Mouse (Mus musculus) hindbrain, embryonic 10.5 days (tissue): ENCODE data around the gene Rbl2. TPM values are rescaled to one million over a fixed set of nuclear protein-coding genes. Genes with fewer than 3 reads are reported as not detected.

Source experiments
- DNase-seq: peaks from one replicate; pipeline ENCODE4 v3.0.0-alpha.2; 2017; ENCODE audit warnings: low spot score
- H3K27ac ChIP-seq: fragments of 300-500 bp; sonication (generic); 2 replicates; pipeline ENCODE4 v1.5.1; 2016; ENCODE audit warnings: mild to moderate bottlenecking, moderate library complexity
- H3K27me3 ChIP-seq: fragments of 300-500 bp; sonication (generic); 2 replicates; pipeline ENCODE4 v1.6.1; 2016; ENCODE audit warnings: mild to moderate bottlenecking; ENCODE audit not compliant: poor library complexity, insufficient read depth, severe bottlenecking
- H3K36me3 ChIP-seq: fragments of 300-500 bp; sonication (generic); 2 replicates; pipeline ENCODE4 v1.6.1; 2016; ENCODE audit warnings: mild to moderate bottlenecking, moderate library complexity
- H3K4me1 ChIP-seq: fragments of 300-500 bp; sonication (generic); replicated peaks from 2 replicates; pipeline ENCODE4 v1.6.1; 2016; ENCODE audit warnings: mild to moderate bottlenecking
- H3K4me3 ChIP-seq: fragments of 300-500 bp; sonication (generic); 2 replicates; pipeline ENCODE4 v1.5.1; 2016; ENCODE audit warnings: mild to moderate bottlenecking, moderate library complexity
- H3K9me3 ChIP-seq: fragments of 300-500 bp; sonication (generic); 2 replicates; pipeline ENCODE4 v1.6.1; 2016; ENCODE audit warnings: mild to moderate bottlenecking, moderate library complexity
- WGBS: fragments of 180-500 bp; shearing (Covaris S2); methylation state at CpG from one replicate; pipeline ENCODE4 v1.1.7; 2016; 5-methylcytosine and 5-hydroxymethylcytosine counted together
- polyA plus RNA-seq: library from polyadenylated mRNA; unstranded; fragments of >200 nt; fragmentation: Nextera tagmentation; extraction: Ambion mirVana; gene quantifications from 2 replicates; pipeline ENCODE4 v1.2.1, GENCODE M21; 2016

The Rbl2 gene
- polyA plus RNA-seq, 1 experiment from 2014 or later: 11.1 TPM

DNA sequence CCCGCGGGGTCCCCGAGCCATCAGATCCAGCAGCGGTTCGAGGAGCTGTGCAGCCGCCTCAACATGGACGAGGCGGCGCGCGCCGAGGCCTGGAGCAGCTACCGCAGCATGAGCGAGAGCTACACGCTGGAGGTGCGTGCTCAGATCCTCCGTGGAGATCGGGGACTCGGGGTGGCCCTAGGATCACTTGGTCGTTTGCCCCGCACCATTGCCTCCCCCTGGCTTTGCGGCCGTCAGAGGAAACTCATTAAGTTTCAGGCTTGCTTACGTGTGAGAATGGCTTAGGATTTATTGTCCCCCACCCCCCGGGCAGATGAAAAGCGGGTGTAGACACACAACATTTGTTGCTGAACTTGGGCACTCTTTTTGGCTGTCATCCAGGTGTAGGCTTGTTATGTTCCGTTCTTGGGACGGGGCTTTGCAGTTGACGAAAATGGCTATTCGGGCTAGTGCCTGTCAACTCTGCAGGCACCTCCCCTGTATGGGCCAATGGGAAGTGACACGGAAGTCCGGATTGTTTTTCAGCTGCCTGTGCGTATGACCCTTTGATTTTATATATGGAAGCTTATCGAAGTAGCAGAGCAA is 510 bp downstream of the Rbl2 start:
- no peaks in the 10 kb centered on the region for H3K9me3 ChIP-seq
- WGBS: under 1% methylated on average over 34 of the region's 34 CpGs
- peaks cover 20% of the 10 kb centered on the region for H3K4me1 ChIP-seq
- peak; percentile 57 for DNase-seq
- no peaks in the 10 kb centered on the region for H3K27me3 ChIP-seq
- H3K4me3 ChIP-seq: peak overlapping the region; percentile 89
- H3K36me3 ChIP-seq: no peaks in the 10 kb centered on the region
- H3K27ac ChIP-seq: peak overlapping the region; percentile 89

DNA sequence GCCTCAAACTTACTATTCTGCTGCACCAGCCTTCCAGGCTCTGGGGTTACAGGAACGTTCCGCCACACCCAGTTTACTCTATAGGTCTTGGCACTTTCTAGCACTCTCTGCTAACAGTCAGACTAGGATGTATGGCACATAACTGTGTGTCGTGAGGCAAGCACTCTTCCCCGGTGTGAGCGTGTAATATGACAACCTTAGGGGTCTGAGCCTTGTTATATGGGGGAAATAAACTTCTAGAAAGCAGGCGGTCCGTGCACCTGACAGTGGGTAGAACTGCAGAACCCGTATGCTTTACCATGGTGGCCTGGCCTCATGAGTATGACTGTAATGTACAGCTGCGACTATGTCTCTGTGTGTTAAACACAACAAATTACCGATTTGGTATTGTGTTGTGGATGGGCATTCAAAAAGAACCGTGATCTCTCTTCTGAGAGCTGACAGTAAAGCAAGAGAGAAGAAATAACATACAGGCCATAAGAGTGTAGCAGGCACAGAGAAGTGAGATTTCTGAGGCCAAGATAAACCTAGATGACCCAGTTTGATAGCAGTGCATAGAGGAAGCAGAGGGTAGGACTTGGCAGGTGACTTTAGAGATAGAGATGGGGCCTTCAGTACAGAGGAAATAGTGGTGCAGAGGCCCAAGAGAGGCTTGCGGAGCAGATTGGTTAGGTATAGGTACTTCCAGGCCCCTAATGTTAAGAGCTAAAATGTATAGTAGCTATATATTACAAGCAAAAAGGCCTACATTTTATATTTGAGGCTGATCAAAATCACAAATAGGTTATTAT is 7.4 kb downstream of the Rbl2 start:
- no peak overlapping the region for H3K27ac ChIP-seq
- no peaks in the 10 kb centered on the region for H3K27me3 ChIP-seq
- H3K4me1 ChIP-seq: no peaks in the 10 kb centered on the region
- WGBS: 94% methylated on average over 12 of the region's 12 CpGs
- H3K36me3 ChIP-seq: peaks cover 32% of the 10 kb centered on the region
- H3K9me3 ChIP-seq: no peaks in the 10 kb centered on the region
- no peak overlapping the region for H3K4me3 ChIP-seq
- DNase-seq: no peak

DNA sequence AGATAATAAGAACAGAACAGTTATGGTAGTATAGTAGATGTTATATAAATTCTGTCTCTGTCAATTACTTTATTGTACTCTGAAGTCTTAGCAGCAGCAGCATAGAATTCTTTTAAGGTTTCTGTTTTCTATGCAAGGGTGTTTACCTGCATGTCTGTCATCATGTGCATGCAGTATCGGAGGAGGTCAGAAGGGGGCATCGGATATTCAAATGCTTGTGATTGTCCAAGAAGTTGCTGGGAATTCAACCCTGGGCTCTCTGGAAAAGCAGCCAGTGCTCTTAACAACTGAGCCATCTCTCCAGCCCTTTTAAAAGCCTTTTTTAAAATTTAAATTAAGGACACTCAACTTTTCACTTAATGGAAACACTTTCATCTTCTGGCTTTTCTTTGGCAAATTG is 9.8 kb downstream of the Rbl2 start:
- Histone ChIP-seq H3K27me3 (no peaks in the 10 kb centered on the region), H3K4me3 (no peak overlapping the region), H3K4me1 (no peaks in the 10 kb centered on the region), H3K27ac (no peak overlapping the region), H3K9me3 (no peaks in the 10 kb centered on the region), H3K36me3 (peaks cover 41% of the 10 kb centered on the region)
- WGBS: 93% methylated on average over 2 of the region's 2 CpGs
- DNase-seq: no peak

DNA sequence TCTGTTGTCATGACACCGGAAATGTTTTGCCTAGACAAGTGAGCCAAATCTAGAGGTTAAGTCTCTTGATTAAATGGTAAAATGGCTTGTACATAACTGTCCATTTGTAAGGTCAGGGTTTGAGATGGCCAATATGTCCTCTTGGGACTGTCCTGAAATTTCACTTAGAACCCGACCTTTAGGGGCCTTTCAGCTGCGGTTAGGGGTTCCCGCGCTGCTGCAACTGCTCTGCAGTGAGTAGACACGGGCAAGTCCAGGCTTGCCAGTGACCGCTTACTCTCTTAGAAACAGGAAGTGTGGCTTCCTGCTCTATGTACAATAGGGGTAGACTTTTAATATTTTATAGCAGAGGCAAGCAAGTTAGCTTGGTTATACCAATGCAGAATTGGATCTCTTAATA is 12.1 kb downstream of the Rbl2 start:
- Histone ChIP-seq H3K9me3 (no peaks in the 10 kb centered on the region), H3K4me1 (no peaks in the 10 kb centered on the region), H3K27me3 (no peaks in the 10 kb centered on the region), H3K36me3 (peaks cover 56% of the 10 kb centered on the region), H3K4me3 (no peak overlapping the region), H3K27ac (no peak overlapping the region)
- 84% methylated on average over 7 of the region's 7 CpGs for WGBS
- DNase-seq: no peak

DNA sequence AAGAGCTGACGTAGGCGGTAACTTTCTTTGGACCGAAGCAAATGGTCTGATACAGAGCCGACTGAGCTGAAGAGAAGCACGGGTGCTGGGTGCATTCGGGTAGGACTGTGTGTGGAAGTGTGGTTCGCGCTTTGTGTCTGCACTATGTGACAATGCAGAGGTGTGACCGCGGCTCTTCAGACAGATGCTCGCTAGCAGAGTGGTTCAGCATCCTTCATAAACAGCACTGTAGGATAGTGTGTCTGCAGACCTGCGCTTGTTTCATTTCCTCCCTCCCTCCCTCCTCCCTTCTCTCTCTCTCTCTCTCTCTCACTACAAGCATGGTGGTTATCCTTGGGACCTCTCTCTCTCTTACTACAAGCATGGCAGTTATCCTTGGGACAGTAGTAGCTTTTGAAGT is 12.6 kb downstream of the Rbl2 start:
- Histone ChIP-seq H3K4me1 (no peaks in the 10 kb centered on the region), H3K9me3 (no peaks in the 10 kb centered on the region), H3K4me3 (no peak overlapping the region), H3K27ac (no peak overlapping the region), H3K36me3 (peaks cover 57% of the 10 kb centered on the region), H3K27me3 (no peaks in the 10 kb centered on the region)
- 92% methylated on average over 12 of the region's 12 CpGs for WGBS
- DNase-seq: no peak

DNA sequence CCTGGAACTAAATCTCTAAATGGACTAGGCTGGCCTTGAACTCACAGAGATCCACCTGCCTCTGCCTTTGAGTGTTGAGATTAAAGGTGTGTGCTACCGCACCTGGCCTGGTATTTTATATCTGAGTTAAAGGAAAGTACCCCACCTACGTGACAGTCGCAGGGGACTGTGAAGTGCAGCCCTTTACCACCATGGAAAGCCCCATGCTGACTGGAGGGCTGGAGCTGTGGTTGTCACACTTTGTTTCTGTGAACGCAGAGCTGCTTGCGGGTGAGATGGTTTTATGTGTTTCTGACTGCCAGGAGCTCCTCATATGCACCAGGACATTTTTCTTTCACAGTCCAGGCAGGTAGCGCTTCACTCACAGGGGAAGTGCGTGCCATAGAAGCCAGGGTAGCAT is 18.6 kb downstream of the Rbl2 start:
- Histone ChIP-seq H3K36me3 (peaks cover 53% of the 10 kb centered on the region), H3K9me3 (no peaks in the 10 kb centered on the region), H3K27me3 (no peaks in the 10 kb centered on the region), H3K4me1 (no peaks in the 10 kb centered on the region), H3K4me3 (no peak overlapping the region), H3K27ac (no peak overlapping the region)
- 95% methylated on average over 7 of the region's 7 CpGs for WGBS
- DNase-seq: no peak

DNA sequence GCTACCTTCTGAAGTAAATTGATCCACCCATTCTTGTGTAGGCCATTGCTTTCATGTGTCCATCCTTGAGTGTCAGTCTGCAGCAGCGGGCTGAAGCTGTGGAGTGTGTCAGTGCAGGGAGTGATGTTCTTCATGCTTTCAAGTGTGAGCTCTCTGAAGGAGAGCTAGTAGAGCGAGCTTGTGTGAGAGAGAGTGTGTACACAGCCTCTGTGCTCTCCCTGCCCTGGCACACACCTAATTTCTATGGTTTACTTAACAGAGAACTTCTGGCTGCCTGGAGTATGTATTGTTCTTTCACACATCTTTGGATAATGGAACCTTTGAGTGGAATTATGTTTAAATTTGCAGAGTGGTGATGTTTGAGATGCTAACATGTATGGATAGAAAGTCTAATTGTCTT is 19.7 kb downstream of the Rbl2 start:
- Histone ChIP-seq H3K4me1 (no peaks in the 10 kb centered on the region), H3K9me3 (no peaks in the 10 kb centered on the region), H3K36me3 (peaks cover 49% of the 10 kb centered on the region), H3K4me3 (no peak overlapping the region), H3K27me3 (no peaks in the 10 kb centered on the region), H3K27ac (no peak overlapping the region)
- 89% methylated on average over 2 of the region's 2 CpGs for WGBS
- no peak for DNase-seq

DNA sequence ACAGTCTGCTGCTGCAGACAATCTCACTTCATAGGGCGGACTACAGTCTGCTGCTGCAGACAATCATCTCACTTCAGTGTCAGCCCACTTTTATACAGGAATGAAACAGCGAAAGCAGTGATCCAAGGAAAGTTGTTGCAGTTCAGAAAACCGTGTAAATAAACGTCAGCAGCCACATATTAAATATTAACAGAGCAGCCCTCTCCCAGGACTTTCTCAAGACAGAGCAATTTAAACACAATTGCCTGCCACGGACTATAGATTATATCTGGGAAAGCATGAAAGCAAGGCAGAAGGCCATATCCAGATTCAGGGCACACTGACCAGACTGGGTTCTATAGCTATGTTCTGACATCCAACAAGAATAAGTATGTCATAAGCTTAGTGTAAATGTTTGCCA is 24.3 kb downstream of the Rbl2 start:
- H3K27me3 ChIP-seq: no peaks in the 10 kb centered on the region
- no peak overlapping the region for H3K27ac ChIP-seq
- DNase-seq: no peak
- H3K36me3 ChIP-seq: peaks cover 47% of the 10 kb centered on the region
- no peak overlapping the region for H3K4me3 ChIP-seq
- no peaks in the 10 kb centered on the region for H3K4me1 ChIP-seq
- no peaks in the 10 kb centered on the region for H3K9me3 ChIP-seq
- 91% methylated on average over 5 of the region's 5 CpGs for WGBS

DNA sequence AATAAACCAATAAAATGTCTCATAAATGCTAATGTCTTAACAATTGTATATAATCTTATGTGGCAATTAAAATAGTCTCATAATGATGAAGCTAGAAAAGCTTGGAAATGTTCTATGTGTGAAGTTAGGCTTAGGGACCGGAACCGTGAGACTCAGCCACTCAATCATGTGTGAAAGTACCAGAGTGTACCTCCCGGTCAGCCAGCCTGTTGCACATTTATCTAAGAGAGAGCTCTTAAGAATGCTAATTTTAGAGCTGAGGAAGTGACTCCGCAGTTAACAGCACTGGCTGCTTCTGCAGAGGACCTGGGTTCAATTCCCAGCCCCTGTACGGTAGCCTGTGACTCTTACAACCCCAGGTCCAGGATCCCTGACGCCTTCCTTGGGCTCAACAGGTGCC is 28.2 kb downstream of the Rbl2 start:
- no peaks in the 10 kb centered on the region for H3K27me3 ChIP-seq
- WGBS: 93% methylated on average over 6 of the region's 6 CpGs
- H3K9me3 ChIP-seq: no peaks in the 10 kb centered on the region
- DNase-seq: no peak
- H3K4me3 ChIP-seq: no peak overlapping the region
- no peak overlapping the region for H3K27ac ChIP-seq
- H3K4me1 ChIP-seq: no peaks in the 10 kb centered on the region
- H3K36me3 ChIP-seq: peaks cover 41% of the 10 kb centered on the region

DNA sequence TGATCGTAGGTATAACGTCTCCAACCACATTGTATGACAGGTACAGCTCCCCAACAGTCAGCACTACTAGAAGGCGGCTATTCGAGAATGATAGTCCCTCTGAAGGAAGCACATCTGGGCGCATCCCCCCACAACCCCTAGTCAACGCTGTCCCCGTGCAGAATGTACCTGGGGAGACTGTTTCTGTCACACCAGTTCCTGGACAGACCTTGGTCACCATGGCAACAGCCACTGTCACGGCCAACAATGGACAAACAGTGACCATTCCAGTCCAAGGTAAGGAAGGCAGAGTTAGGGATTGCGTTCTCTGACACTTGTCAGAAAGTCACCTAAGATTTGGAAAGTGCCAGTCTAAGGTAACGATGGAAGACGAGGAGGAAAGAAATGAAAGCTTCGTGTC is 36.4 kb downstream of the Rbl2 start:
- no peaks in the 10 kb centered on the region for H3K9me3 ChIP-seq
- H3K4me1 ChIP-seq: no peaks in the 10 kb centered on the region
- H3K27me3 ChIP-seq: no peaks in the 10 kb centered on the region
- peaks cover 43% of the 10 kb centered on the region for H3K36me3 ChIP-seq
- DNase-seq: no peak
- H3K4me3 ChIP-seq: no peak overlapping the region
- WGBS: 89% methylated on average over 12 of the region's 12 CpGs
- H3K27ac ChIP-seq: no peak overlapping the region

DNA sequence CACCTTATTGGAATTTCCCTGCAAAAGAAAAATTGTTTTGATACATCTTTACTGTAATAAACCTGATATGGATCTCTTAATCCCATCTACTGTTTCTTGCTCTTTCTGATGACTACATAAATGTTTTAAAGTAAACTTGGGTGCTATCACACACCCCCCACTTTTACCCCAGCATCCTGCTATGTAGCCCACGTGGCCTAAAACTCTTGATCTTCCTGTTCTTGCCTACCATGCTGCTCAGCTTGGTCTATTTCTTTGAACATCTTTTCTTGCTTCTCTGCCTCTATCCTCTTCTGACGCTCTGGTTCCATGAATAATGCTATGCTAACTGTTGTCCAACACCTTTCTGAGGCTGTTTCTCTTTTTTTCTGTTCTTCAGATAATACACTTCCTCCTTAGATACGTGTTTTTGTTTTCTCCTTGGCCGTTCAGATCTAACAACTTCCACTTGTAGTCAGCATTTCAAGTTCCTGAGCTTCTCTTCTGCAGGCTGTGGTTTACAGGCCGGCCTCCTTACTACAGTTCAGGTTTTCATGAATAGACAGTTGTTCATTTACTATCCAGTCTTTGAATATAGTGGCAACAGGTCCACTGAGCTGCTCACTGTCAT is 42.1 kb downstream of the Rbl2 start:
- Histone ChIP-seq H3K4me1 (no peaks in the 10 kb centered on the region), H3K4me3 (no peak overlapping the region), H3K36me3 (peaks cover 66% of the 10 kb centered on the region), H3K27me3 (no peaks in the 10 kb centered on the region), H3K27ac (no peak overlapping the region), H3K9me3 (no peaks in the 10 kb centered on the region)
- WGBS: 92% methylated on average over 5 of the region's 5 CpGs
- DNase-seq: no peak

DNA sequence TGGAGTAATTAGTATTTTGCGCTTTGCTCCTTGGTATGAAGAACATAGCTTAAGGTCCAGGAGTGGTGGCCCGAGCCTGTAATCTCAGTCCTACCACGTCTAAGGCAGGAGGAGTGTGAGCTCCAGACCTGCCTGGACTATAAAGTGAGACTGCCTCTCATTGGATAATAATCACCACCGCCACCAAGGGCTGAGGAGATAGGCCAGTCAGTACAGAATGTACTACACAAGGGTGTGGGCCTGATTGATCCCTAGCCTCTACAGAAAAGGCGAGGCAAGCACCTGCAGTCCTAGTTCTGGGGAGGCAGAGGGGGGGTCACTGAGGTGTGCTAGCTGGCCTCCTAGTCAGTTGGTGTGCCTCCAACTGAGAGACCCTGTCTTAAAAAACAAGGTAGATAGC is 44.6 kb downstream of the Rbl2 start:
- Histone ChIP-seq H3K4me1 (no peaks in the 10 kb centered on the region), H3K27ac (no peak overlapping the region), H3K9me3 (no peaks in the 10 kb centered on the region), H3K4me3 (no peak overlapping the region), H3K27me3 (no peaks in the 10 kb centered on the region), H3K36me3 (peaks cover 80% of the 10 kb centered on the region)
- DNase-seq: no peak
- WGBS: 91% methylated on average over 5 of the region's 5 CpGs

DNA sequence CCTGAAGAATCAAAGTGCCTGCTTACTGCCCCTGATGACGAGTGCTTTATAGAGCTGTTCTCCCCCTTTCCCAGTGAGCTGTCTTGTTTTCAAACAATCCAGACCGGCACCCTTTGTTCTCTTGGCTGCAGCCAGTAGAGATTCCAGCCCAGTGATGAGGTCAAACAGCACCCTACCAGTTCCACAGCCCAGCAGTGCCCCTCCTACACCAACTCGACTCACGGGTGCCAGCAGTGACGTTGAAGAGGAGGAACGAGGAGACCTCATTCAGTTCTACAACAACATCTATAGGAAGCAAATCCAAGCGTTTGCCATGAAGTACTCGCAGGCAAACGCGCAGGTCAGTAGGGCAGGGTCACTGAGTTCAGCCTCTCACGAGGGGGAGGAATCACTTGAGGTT is 45.1 kb downstream of the Rbl2 start:
- 76% methylated on average over 11 of the region's 11 CpGs for WGBS
- no peaks in the 10 kb centered on the region for H3K27me3 ChIP-seq
- no peaks in the 10 kb centered on the region for H3K9me3 ChIP-seq
- H3K4me3 ChIP-seq: no peak overlapping the region
- H3K27ac ChIP-seq: no peak overlapping the region
- H3K36me3 ChIP-seq: peaks cover 84% of the 10 kb centered on the region
- H3K4me1 ChIP-seq: no peaks in the 10 kb centered on the region
- DNase-seq: no peak
